Mouse (Mus musculus): ENCODE data around the gene Pid1. TPM values are rescaled to one million over a fixed set of nuclear protein-coding genes. Genes with fewer than 3 reads are reported as not detected.
"Not testable (repeated sequence)": the region's sequence is repeated elsewhere in the genome, so short reads cannot be mapped to it uniquely, and the experiment has no call there.

Gene Pid1
- total RNA-seq, 2 experiments from 2014 or later = 8.0 to 8.4 TPM

- DNase-seq = no peak
Measured at GRCm38 (mm10) chr1:84271712-84272200, 92.2 kb downstream of the Pid1 start.

- DNase-seq = no peak
Measured at GRCm38 (mm10) chr1:84257656-84258055, 106.3 kb downstream of the Pid1 start.

DNA sequence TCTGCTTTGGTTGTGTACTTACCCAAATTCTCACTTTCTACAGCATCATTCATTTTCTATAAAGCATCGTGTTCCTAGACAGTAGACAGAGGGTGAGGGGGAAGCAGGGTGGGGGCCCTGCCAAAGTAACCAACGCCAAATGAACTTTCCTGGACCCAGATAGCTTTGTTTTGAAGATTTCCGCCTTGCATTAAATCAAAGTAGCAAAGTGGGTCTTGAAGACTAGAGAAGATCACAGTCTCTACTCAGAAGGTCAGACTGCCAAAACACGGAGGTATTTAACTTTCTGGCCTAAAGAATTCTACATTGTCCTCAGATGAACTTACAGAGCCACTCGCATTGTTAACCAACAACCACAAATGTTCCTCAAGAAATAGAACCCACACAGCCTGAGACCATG is 109.6 kb downstream of the Pid1 start:
- no peak for DNase-seq

GRCm38 (mm10) chr1:84253838-84254237 is 110.1 kb downstream of the Pid1 start:
- DNase-seq = no peak

DNA sequence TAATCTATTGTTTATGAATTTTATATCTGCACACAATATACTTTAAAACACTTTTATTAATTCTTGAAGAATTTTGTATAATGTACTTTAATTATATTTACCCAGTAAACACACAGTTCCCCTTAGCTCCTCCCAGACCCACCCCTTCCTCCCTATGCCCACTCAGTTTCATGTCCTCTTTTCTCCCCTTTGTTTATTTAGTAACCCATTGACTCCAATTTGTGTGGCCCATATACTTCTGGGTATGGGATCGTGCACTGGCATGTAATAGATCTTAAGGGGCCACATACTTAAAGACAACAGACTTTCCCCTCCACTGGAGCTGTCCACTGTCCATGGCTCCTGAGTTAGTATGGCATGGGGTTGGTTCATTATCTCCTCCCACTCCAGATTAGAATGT is 112.8 kb downstream of the Pid1 start:
- no peak for DNase-seq

DNA sequence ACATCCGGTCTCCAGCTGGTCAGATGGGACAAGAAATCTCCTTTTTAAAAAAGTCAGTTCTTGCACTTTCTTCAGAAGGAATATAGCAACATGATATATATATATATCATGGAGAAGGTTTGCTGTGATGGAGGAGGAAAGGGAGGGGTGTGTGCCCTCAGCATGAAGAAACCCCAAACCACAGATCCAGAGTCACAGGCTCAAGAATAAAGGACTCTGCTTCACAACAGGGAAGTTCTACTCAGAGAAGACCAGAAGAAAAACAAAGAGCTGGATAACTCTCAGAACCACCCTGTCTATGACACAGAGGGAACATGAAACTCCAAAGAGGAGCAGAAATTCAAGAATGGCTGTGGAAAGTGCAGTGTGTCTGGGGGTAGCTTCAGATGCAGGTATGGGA is 113.2 kb downstream of the Pid1 start:
- DNase-seq = no peak

- no peak for DNase-seq
Measured at GRCm38 (mm10) chr1:84249772-84250338, 114.1 kb downstream of the Pid1 start.

- no peak for DNase-seq
Measured at GRCm38 (mm10) chr1:84247111-84247510, 116.9 kb downstream of the Pid1 start.

DNA sequence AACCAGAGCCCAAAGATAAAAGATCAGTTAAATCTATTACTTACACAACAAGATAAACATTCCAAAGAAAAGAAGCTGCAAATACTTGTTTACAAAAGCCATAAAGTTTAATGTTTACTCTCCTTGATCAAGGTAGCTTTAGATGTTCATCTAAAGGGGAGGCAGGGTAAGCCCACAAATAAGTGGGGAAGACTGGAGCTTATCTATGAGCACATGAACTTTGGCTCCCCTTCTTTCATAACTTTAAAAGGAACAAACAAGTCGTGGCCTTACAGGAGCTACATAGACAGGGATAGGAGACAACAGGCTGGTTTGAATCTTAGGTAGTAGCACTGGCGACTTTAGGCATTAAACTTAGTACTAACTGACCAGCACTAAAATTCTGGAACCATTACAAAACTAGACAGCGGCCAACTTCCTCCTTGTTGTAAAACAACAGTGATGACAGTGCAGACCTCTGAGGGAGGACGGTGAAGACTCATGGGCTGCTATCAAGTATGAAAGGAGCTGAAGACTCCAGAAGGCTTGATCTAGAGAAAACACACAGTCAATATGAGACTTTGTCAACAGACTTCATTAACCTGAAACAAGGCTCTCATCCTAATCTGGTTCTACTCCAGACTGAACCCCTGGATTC is 122.7 kb downstream of the Pid1 start:
- DNase-seq = no peak

DNA sequence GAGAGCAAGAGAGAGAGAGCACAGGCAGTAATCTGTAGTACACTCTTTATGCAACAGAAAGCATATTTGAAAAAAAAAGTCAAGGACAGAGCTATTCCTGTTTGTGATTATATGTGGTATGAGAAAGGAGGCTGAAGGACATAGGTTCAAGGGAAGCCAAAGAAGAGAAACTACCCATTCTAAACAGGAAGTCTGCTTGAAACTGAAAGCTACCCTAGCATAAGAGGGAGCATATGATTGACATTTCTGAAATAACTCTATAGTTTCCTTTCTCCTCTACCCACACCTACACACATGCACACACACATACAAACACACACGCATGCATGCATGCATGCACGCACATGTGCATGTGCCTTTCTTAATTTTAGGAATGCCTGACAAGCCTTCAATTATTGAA is 123.8 kb downstream of the Pid1 start:
- no peak for DNase-seq

DNA sequence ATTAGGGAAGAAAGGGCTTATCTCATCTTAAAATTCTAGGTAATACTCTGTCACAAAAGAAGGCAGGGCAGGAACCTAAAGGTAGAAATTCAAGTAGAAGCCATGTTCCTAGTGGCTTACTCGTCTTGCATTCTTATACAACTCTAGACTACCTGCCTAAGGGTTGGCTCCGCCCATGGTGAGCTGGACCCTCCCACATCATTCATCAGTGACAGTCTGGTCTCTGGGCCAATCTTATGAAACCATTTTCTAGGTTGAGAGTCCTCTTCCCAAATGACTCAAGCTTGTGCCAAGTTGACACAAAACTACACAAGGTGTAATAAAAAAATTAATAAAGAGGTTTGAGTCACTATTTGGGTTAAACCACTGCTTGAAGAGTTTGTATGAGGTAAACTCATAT is 133.5 kb downstream of the Pid1 start:
- no peak for DNase-seq

DNA sequence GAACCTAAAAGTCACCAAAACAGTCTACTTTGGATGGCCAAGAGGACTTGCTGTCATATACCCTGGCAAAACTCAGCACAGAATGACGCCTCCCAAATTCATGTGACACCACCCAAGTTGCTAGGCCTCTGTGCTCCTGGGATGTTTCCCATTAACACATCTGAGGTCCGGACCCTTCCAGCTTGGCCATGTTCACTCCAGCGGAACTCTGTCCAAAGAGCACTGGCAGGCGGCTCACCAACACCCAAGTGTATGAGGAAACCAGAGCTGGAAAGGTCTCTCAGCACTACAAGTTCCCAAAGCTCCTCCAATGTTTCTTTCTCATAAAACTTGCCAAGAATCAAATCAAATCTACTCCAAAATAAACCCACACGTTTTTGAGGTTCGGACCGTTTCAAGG is 138.4 kb downstream of the Pid1 start:
- DNase-seq = peak; percentile 82

DNA sequence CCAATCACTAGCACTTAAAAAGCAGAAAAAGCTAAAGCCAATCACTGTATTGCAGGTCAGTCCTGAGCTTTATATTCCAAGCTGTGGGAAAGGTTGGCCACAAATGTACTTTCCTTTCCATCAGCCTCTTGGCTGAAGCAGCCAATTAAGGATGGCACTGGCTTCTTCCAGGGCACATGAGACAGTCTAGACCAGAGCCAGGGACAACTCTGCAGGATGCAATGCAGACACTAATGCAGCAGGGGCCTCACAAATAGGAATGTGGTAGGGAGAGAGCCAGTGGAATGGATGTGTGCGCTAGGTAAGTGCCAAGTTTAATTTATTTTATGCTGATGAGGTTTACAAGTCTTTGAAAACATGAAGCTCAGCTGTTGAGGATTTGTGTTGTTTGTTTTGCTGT is 141.9 kb downstream of the Pid1 start:
- DNase-seq = no peak

DNA sequence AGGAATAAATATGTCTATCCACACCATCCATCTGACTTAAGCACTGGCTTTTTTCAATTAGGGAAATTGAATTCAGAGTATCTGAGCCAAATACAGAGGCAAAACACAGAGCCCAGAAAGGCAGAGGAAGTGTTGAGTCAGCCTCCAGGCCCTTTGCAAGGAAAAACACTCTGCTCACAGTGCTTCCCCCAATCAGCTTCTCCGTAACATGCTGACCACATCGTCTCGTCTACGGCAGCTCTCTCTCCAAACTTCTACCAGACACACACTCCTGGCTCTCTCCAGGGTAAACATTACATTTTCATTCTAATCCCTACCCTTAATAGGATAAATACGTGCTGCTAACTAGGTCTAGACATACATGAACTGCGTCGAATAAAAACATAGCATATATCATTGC is 145.4 kb downstream of the Pid1 start:
- peak; percentile 26 for DNase-seq

GRCm38 (mm10) chr1:84217777-84218176 is 146.2 kb downstream of the Pid1 start:
- no peak for DNase-seq

DNA sequence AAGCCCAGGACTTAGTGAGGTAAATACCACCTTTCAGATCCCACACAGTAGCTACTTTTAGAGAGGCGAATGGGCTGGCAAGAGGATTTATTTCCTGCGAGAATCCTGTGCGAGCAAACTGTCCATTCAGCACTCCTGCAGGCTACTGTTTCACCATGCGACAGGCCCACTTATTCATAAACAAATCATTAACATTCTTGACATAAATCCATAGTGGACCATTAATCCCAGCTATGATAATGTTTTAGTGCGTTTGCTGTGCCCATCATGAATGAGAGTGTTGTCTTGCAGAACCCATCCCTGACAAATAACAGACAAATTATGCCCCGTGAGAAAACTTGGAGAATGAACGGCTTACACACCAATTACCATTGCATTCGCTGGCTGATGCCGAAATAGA is 152.5 kb downstream of the Pid1 start:
- DNase-seq = no peak

- not testable (repeated sequence) for DNase-seq
Measured at GRCm38 (mm10) chr1:84205746-84206145, 158.2 kb downstream of the Pid1 start.

GRCm38 (mm10) chr1:84203494-84203893 is 160.5 kb downstream of the Pid1 start:
- DNase-seq = no peak

DNA sequence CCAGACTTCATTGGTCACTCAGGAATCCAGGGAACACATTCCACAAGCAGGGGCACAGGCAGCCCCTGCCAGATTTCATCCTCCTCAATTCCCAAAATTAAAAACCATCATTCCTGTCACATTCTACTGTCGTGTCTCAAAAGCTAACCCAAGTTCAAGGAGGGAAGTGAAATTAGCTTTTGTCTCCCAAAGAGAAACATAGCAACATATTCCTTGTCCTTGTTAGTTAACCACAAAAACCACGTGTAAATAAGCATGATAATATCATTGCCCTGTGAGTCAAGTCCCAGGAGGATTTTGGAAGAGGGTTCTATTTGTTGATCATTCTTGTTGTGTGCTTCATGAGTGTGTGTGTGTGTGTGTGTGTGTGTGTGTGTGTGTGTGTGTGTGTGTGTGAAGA is 164.1 kb downstream of the Pid1 start:
- DNase-seq = no peak

DNA sequence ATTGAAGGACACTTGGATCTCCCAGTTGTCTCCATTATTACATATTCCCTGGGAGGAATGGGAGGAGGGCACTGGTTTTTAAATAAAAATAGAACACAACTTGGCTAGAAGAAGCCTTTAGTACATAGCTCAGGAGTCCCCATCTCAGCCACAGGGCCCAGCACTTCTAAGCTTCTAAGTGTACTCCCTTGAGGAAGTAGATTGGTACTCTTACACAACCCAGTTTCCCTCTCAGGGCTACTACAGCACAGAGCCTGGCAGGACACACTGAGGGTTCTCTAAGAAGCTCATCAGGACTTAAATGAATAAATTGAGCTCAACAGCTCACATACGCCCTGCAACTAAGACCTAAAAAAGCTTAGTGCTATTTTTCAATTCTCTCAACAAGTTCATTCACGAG is 165.1 kb downstream of the Pid1 start:
- DNase-seq = no peak

DNA sequence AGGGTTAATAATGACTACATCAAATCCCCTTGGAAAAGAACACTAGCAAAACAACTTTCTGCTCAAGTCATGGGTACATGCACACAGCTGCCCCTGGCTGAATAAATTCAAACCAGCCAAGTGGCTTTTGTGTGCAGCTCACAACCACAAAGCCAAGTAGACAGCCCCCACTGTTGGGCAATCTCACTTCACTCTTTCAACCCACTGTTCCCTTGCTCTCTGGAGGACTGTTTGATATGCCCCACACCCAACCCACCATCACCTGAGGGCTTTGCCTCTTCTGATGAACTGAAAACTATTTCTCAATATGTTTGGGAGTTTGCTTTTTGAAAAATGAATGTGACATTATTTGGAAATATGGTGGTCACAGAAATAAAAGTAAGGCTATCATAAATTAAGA is 171.8 kb downstream of the Pid1 start:
- DNase-seq = no peak

GRCm38 (mm10) chr1:84189446-84189845 is 174.5 kb downstream of the Pid1 start:
- DNase-seq = peak; percentile 52

- no peak for DNase-seq
Measured at GRCm38 (mm10) chr1:84186756-84187437, 177.1 kb downstream of the Pid1 start.

- no peak for DNase-seq
Measured at GRCm38 (mm10) chr1:84177696-84178095, 186.3 kb downstream of the Pid1 start.

Measured in gastrocnemius, postnatal 25 days (tissue).